Mouse (Mus musculus): ENCODE measurements around the gene Clec11a. TPM values are rescaled to one million over a fixed set of nuclear protein-coding genes. Genes with fewer than 3 reads are reported as not detected.

The Clec11a gene
- polyA plus RNA-seq (2017; shearing (Covaris generic)), result 0.12 TPM

DNA sequence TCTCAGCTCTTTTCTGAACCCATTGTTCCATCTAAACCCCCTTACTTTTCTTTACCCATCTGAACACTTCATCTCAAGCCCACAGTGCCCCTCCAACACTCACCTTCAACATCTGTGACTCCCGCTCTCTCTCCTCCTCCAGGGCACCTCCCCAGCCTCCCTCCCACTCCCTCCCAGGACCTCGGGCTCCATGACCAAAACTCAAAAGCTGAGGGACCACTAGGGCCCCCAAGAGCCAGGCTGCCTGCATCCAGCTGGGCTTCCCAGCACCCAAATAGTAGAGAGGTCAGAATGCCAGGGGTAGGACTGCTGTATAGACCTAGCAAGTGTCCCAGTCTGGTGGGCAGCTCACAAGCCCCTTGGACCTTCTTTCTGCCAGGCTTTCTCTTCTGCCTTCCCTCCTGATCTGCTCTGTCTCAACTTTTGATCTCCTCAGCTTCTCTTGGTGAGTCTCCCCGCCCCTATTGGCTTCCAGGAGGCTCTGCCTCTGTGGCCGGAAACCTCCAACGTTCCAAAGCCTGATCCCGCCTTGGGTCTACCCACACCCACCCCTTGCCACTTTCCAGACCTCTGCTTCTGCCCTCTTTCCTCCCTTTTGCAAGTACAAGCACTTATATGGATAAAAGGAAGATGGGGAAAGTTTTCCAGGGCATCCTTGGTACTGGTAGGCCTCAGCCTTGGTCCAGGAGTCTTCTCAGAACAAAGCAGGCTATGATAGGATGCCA, at the start of gene Clec11a:
Clec11a (minus strand) TSS at position 387 of the 725 bp plus-strand sequence.

DNA sequence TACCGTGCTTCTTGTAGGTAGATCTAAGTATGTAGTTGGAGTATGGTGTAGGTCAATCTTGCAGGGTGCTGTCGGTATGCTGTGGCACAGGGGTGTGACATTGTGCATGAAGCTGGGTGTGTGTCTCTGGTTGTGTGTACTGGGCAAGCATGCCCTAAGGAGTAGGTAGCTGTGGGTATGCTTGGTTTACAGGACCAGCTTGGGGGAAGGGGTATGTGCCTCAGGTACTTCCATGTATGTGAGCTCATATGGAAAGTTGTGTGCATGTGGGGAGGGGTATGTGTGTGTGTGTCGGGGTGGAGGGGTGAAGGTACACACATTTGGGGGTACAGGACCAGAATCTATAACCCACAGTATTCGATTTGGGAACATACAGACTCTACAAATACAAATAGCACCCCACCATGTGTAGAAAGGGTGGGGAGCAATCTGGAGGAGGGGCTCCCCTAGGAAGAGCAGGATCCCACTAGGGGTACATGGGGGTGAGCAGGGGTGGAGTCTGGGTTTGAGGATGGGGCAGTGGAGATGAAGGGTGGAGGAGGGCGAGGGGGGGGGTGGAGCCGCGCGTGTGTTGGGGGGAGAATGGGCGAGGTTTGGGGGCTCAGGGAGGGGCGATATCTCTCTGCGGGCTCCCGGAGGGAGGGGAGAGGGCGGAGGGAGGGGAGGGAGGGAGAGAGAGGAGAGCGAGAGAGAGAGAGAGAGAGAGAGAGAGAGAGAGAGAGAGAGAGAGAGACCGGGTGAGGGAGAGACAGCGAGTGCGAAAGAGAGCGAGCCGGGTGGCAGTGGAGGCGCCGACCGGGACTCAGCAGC, 3.0 kb upstream of the Clec11a start, which contains the start of gene Shank1:
Shank1 (plus strand) TSS at position 779 of the 810 bp plus-strand sequence.

DNA sequence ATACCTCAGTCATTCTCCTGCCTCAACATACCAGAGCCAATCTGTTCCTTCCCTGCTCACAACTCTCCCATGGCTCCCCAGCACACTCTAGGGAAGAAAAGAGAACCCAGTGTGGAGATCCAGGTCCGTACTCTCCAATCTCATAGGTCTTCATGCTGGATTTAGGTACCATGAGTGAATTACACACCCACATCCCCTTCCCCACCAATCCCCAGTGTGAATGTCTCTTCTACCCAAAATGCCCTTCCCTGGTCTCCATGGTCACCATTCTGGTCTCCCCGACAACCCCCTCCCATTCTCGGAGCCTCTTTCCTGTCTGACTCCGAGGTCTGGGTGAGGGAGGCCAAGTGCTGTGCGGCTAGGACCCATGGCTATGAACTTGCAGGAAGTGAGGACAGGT, 45.6 kb downstream of the Clec11a start, which contains the start of gene Gm15517:
Gm15517 (plus strand) TSS at position 301 of the 400 bp plus-strand sequence.

DNA sequence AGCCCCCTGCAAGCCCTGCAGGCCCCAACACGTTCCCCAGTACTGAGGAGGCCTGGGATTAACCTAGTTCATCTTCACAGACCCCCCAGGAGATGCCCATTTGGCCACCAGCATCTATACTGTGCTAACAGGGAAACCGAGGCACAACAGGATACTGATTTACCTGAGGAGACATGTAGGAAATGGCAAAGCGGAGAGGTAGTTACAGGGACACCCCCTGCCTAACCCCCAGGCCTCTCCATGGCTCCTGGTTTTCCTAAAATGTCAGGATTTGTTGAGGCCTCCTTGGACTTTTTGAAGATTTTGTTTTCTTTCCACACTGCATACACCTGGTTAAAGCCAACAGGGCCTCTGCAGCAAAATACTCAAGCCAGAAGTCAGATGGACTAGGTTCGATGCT, 49.4 kb downstream of the Clec11a start, which contains the start of gene Acp4:
Acp4 (minus strand) TSS at position 101 of the 400 bp plus-strand sequence.

Other genes with a start within 250 kb of the Clec11a start
- not detected for gene Klk1b21, start 204.6 kb downstream of the Clec11a start, polyA plus RNA-seq (2017; shearing (Covaris generic))
- gene Klk1b22, start 194.2 kb downstream of the Clec11a start, polyA plus RNA-seq (2017; shearing (Covaris generic)), result not detected
- not detected for gene Klk1b16, start 170.1 kb downstream of the Clec11a start, polyA plus RNA-seq (2017; shearing (Covaris generic))
- gene Klk1b24, start 118.7 kb downstream of the Clec11a start, polyA plus RNA-seq (2017; shearing (Covaris generic)), result not detected
- gene Klk1b3, start 108.7 kb downstream of the Clec11a start, polyA plus RNA-seq (2017; shearing (Covaris generic)), result not detected
- not detected for gene Klk1b4, start 99.5 kb downstream of the Clec11a start, polyA plus RNA-seq (2017; shearing (Covaris generic))
- gene Klk1b5, start 91.0 kb downstream of the Clec11a start, polyA plus RNA-seq (2017; shearing (Covaris generic)), result not detected
- gene Klk1, start 81.5 kb downstream of the Clec11a start, polyA plus RNA-seq (2017; shearing (Covaris generic)), result not detected
- gene Gm36864, start 70.7 kb downstream of the Clec11a start, polyA plus RNA-seq (2017; shearing (Covaris generic)), result not detected
- gene 1700028J19Rik, start 60.2 kb downstream of the Clec11a start, polyA plus RNA-seq (2017; shearing (Covaris generic)), result 0.85 TPM
- 192 TPM for gene 2410002F23Rik, start 60.2 kb downstream of the Clec11a start, polyA plus RNA-seq (2017; shearing (Covaris generic))
- gene Acp4, start 49.5 kb downstream of the Clec11a start, polyA plus RNA-seq (2017; shearing (Covaris generic)), result not detected
- not detected for gene Gm15517, start 45.5 kb downstream of the Clec11a start, polyA plus RNA-seq (2017; shearing (Covaris generic))
- 0.47 TPM for gene Shank1, start 3.4 kb upstream of the Clec11a start, polyA plus RNA-seq (2017; shearing (Covaris generic))
- 0.77 TPM for gene Syt3, start 77.2 kb upstream of the Clec11a start, polyA plus RNA-seq (2017; shearing (Covaris generic))
- gene 1700008O03Rik, start 78.9 kb upstream of the Clec11a start, polyA plus RNA-seq (2017; shearing (Covaris generic)), result not detected
- gene Lrrc4b, start 122.1 kb upstream of the Clec11a start, polyA plus RNA-seq (2017; shearing (Covaris generic)), result not detected
- not detected for gene Aspdh, start 158.5 kb upstream of the Clec11a start, polyA plus RNA-seq (2017; shearing (Covaris generic))
- gene Josd2, start 161.1 kb upstream of the Clec11a start, polyA plus RNA-seq (2017; shearing (Covaris generic)), result 71.6 TPM
- 178 TPM for gene Emc10, start 189.6 kb upstream of the Clec11a start, polyA plus RNA-seq (2017; shearing (Covaris generic))
- 1.00 TPM for gene Fam71e1, start 189.7 kb upstream of the Clec11a start, polyA plus RNA-seq (2017; shearing (Covaris generic))
- gene Mybpc2, start 217.8 kb upstream of the Clec11a start, polyA plus RNA-seq (2017; shearing (Covaris generic)), result not detected
- gene Spib, start 225.2 kb upstream of the Clec11a start, polyA plus RNA-seq (2017; shearing (Covaris generic)), result 0.17 TPM
- 42.7 TPM for gene Pold1, start 241.9 kb upstream of the Clec11a start, polyA plus RNA-seq (2017; shearing (Covaris generic))
- 201 TPM for gene Nr1h2, start 247.0 kb upstream of the Clec11a start, polyA plus RNA-seq (2017; shearing (Covaris generic))

Measured in effector memory CD4-positive, alpha-beta T cell, adult 5 months (primary cell).